Mouse (Mus musculus) T-helper 17 cell (primary cell): ENCODE data around the gene 9030025P20Rik.
"Not testable (repeated sequence)": the region's sequence is repeated elsewhere in the genome, so short reads cannot be mapped to it uniquely, and the experiment has no call there.

ENCODE experiments used
- in situ Hi-C, 2 experiments: fragments of 300-600 bp; cut with MboI, MseI; formaldehyde crosslinking; loops; 1 replicate in 1 of 2; 2 replicates in 1 of 2; pipeline ENCODE4 v1.15.1; 2025; ENCODE audit warnings: high pct_unique_total_duplicates in 2 of 2

9030025P20Rik gene

DNA sequence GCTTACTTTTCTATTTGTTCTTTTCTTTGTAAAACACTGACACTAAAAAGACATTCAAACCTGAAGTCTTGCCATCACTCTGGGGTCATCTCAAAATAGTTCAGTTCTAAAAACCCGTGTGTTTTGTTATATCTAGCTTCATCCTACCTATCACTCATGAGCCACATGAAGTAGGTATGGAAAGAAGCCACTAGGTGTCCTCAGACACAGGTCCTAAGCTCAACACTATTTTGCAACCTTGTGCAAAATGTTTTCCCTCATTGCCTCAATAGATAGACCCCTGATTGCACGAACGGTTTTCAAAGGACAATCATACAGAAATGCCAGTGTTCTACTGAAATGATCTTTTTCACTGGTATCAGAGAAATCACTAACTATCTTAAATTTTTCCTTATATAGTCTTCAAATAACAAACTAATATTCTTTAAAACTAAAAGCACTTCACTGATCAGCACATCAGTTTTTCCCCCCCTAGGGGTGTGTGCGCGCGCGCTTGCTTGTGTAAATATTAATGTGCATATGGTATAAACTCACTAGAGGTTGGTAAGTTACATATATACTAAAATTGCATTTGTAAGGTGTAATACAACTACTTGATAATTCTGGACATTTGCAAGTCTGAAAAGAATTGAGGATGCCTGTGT, 428 bp upstream of the 9030025P20Rik start:
- in situ Hi-C loops: loop anchor here in 1 of 2 experiments (25.0 kb wide), 1 partner anchor 734 kb away; the partner anchor contains the start of gene Chd1

DNA sequence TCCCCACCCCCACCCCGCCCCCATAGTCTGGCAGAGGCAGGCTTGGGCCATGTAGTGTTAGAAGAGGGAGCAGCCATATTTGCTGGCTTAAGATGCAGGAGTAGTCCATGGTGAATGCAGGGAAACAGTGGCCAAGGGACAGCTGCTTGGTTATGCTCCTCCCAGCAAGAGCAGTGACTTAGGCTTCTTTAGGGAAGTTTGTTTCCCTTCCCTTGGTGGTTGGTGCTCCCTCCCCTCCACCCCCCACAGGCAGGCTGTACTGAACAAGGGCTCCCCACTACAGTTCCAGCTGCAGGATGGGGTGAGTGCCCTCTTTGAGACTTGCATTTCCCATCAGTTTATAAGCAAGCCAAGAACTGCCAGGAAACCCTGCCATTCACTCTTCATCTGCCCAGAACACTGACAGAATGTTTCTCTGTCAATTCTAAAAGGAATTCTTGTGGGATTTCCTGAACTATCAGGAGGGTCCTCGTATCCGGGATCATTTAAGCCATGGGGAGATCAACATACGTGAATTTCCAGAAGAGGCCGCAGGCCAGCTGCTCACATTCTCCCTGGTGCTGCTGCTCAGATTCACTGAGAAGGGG, 11.9 kb downstream of the 9030025P20Rik start:
- in situ Hi-C loops: loop anchor here (5.0 to 25.0 kb wide), 3 partner anchors 33 to 722 kb away; partner anchors contain the start of genes 1600012H06Rik (in 1 of the 2), Chd1 (in 1 of the 2) and Wdr27 (in 1 of the 2)

DNA sequence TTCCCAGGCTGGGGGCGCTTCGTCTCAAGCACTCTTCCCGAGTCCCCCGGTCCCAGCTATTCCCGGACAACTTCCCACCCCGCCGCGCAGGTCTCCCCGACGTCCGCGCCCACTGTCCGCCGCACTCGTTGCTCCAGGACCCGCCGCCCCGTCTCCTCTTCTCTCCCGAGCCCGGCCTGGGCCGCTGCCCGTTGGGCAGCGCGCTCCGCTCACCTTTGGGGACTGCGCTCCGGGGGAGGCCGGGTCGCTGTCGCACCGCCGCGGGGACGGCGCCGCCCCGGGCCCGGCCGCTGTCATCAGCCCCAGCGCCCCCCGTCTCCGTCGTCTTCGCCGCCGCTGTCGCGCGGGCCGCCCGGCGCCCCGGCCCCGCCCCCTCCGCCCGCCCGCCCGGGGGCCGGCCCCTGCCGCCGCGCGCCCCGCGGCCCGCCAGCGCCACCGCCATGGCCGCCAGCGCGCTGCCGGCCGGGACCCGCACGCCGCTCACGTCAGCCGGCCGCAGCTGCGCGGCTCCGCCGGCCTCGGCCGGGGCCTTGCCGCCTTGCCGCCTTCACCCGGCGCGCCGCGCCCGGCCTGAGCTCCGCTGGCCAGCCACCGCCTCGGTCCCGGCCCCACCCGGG, 14.4 kb downstream of the 9030025P20Rik start:
- in situ Hi-C loops: loop anchor here (5.0 to 25.0 kb wide), 3 partner anchors 35 to 720 kb away; partner anchors contain the start of genes 1600012H06Rik (in 1 of the 2), Chd1 (in 1 of the 2) and Wdr27 (in 1 of the 2)

DNA sequence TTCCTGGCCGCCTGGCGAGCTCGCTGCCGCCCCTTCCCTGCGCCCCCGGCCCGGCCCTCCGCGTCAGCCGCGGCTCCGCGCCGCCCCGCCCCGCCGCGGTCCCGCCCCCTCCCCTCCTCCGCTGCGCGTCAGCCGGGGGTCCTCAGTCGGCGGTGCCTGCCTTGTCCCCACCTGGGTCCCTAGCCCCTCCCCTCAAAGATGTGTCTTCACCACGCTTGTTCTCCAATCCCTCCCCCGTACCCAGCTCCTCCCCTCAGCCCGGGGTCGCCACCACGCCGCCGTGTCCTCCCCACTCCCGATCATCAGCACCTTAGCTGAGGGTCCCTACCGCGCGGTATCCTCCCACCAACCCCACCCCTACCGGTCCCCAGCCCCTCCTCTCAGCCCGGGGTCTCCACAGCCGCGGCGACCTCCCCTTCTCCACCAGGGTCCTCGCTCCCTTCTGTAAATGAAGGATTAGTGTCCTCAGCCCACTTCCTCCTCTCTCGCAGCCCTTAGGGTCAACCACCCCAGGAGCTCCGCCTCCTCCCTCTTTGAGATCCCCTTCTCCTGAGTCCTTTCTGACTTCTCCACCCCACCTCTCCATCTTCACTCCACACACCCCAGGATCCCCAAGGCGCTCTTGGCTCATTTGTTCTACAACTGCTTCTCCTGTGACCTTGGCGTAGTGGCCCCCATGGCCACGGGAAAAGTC, 15.0 kb downstream of the 9030025P20Rik start:
- in situ Hi-C loops: loop anchor here (5.0 to 25.0 kb wide), 3 partner anchors 36 to 719 kb away; partner anchors contain the start of genes 1600012H06Rik (in 1 of the 2), Chd1 (in 1 of the 2) and Wdr27 (in 1 of the 2)

- in situ Hi-C loops: loop anchor here (5.0 to 25.0 kb wide), 3 partner anchors 37 to 718 kb away; partner anchors contain the start of genes 1600012H06Rik (in 1 of the 2), Chd1 (in 1 of the 2) and Wdr27 (in 1 of the 2)
Observed at GRCm38 (mm10) chr17:14994140-14994539, 15.9 kb downstream of the 9030025P20Rik start.

- in situ Hi-C loops: not testable (repeated sequence)
Observed at GRCm38 (mm10) chr17:15000047-15000446, 21.8 kb downstream of the 9030025P20Rik start.

GRCm38 (mm10) chr17:15009088-15009487, 30.8 kb downstream of the 9030025P20Rik start:
- in situ Hi-C loops: not testable (repeated sequence)

DNA sequence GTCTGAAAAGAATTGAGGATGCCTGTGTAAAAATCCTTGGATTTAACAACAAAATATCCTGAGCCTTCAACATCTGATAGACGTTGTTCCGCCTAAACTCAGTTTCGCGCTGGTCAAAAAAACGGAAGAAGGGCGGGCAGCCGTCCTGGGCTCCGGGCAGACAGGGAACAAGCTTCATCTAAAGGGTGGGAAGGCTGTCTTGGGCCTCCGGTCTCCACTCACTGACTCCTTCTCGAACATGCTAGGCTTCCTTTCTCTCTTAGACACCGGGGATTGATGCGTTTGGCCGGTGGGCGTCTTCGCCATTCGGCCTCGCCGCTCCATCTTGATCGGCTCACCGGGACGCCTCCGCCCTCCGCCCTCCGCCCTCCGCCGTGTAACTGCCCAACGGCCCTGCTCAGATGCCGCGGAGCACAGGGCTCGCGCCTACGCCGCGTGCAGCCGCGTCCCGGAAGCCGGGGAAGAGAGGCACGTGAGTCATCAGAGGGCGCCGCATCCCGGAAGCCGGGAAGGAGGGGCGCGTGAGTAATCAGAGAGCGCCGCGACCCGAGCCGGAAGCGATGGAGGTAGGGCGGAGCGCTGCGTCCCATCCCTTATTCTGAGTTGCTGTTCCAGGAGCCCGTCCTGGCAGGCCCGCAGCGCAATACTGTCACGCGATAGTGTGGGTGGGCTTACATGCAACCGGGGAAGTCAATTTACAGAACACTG, 31.6 kb downstream of the 9030025P20Rik start, which contains the start of gene Gm3435:
Gene Gm3435, plus strand, starts transcription at position 471 of the 708 bp plus-strand sequence.
- in situ Hi-C loops: not testable (repeated sequence)

DNA sequence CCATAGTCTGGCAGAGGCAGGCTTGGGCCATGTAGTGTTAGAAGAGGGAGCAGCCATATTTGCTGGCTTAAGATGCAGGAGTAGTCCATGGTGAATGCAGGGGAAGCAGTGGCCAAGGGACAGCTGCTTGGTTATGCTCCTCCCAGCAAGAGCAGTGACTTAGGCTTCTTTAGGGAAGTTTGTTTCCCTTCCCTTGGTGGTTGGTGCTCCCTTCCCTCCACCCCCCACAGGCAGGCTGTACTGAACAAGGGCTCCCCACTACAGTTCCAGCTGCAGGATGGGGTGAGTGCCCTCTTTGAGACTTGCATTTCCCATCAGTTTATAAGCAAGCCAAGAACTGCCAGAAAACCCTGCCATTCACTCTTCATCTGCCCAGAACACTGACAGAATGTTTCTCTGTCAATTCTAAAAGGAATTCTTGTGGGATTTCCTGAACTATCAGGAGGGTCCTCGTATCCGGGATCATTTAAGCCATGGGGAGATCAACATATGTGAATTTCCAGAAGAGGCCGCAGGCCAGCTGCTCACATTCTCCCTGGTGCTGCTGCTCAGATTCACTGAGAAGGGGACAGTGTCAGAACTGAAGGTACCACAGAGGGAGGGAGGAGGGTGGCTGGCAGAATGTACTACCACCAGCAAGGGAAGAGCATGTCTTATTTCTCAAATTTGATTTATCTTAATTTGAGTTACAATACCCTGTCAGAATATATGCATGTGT, 43.4 kb downstream of the 9030025P20Rik start:
- in situ Hi-C loops: not testable (repeated sequence)

- in situ Hi-C loops: not testable (repeated sequence)
Observed at GRCm38 (mm10) chr17:15023878-15024492, 45.7 kb downstream of the 9030025P20Rik start.

- in situ Hi-C loops: loop anchor here in 1 of 2 experiments (5.0 kb wide), 1 partner anchor 72 kb away; no protein-coding TSS in a partner anchor
Observed at GRCm38 (mm10) chr17:15024502-15025193, 46.4 kb downstream of the 9030025P20Rik start.

GRCm38 (mm10) chr17:15025513-15025912, 47.2 kb downstream of the 9030025P20Rik start:
- in situ Hi-C loops: loop anchor here in 1 of 2 experiments (5.0 kb wide), 1 partner anchor 73 kb away; no protein-coding TSS in a partner anchor

DNA sequence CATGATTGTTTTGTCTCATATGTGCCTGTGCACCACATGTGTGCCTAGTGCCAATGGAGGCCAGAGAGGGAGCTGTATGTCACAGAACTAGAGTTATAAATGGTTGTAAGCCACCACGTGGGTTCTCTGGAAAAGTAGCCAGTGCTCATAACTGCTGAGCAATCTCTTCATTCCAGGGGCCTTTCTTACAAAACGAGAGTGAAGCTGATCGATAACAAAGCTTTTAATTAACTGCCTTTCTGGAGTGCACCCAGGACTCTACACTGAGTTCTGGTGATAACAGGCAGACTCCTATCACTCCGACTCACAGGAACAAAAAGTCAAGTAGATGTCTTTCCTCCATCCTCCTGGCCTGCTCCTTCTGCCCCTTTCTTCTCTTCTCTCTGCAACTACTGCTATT, 53.1 kb downstream of the 9030025P20Rik start:
- in situ Hi-C loops: loop anchor here in 1 of 2 experiments (5.0 kb wide), 1 partner anchor 64 kb away; no protein-coding TSS in a partner anchor

- in situ Hi-C loops: not testable (repeated sequence)
Observed at GRCm38 (mm10) chr17:15040455-15040854, 62.2 kb downstream of the 9030025P20Rik start.
